Mouse (Mus musculus): ENCODE data around the gene Slirp. TPM values are rescaled to one million over a fixed set of nuclear protein-coding genes. Genes with fewer than 3 reads are reported as not detected.

The Slirp gene
- polyA plus RNA-seq, 1 experiment, result 3.9 TPM

GRCm38 (mm10) chr12:87421708-87422507 is 21.8 kb upstream of the Slirp start:
- TF ChIP-seq GATA1 (IDR thresholded peaks at IDR 0.05; ENCODE audit: low read length), result no peak

- no peak for TF ChIP-seq GATA1 (IDR thresholded peaks at IDR 0.05; ENCODE audit: low read length)
Measured at GRCm38 (mm10) chr12:87423700-87424099, 20.0 kb upstream of the Slirp start.

GRCm38 (mm10) chr12:87424516-87424915 is 19.2 kb upstream of the Slirp start:
- no peak for TF ChIP-seq GATA1 (IDR thresholded peaks at IDR 0.05; ENCODE audit: low read length)

- TF ChIP-seq GATA1 (IDR thresholded peaks at IDR 0.05; ENCODE audit: low read length), result no peak
Measured at GRCm38 (mm10) chr12:87426354-87427031, 17.2 kb upstream of the Slirp start.

- TF ChIP-seq GATA1 (IDR thresholded peaks at IDR 0.05; ENCODE audit: low read length), result no peak
Measured at GRCm38 (mm10) chr12:87428295-87428694, 15.4 kb upstream of the Slirp start.

- TF ChIP-seq GATA1 (IDR thresholded peaks at IDR 0.05; ENCODE audit: low read length), result no peak
Measured at GRCm38 (mm10) chr12:87428885-87429284, 14.8 kb upstream of the Slirp start.

- TF ChIP-seq GATA1 (IDR thresholded peaks at IDR 0.05; ENCODE audit: low read length), result no peak
Measured at GRCm38 (mm10) chr12:87442177-87443114, 1.2 kb upstream of the Slirp start.

GRCm38 (mm10) chr12:87443115-87443699 is 489 bp upstream of the Slirp start:
- no peak for TF ChIP-seq GATA1 (IDR thresholded peaks at IDR 0.05; ENCODE audit: low read length)

- no peak for TF ChIP-seq GATA1 (IDR thresholded peaks at IDR 0.05; ENCODE audit: low read length)
Measured at GRCm38 (mm10) chr12:87444211-87444610, 515 bp downstream of the Slirp start.

GRCm38 (mm10) chr12:87449456-87449855 is 5.8 kb downstream of the Slirp start:
- TF ChIP-seq GATA1 (IDR thresholded peaks at IDR 0.05; ENCODE audit: low read length), result no peak

GRCm38 (mm10) chr12:87464678-87465297 is 21.1 kb downstream of the Slirp start:
- TF ChIP-seq GATA1 (IDR thresholded peaks at IDR 0.05; ENCODE audit: low read length), result no peak

- TF ChIP-seq GATA1 (IDR thresholded peaks at IDR 0.05; ENCODE audit: low read length), result no peak
Measured at GRCm38 (mm10) chr12:87470263-87471136, 26.8 kb downstream of the Slirp start.

GRCm38 (mm10) chr12:87471421-87471963 is 27.8 kb downstream of the Slirp start:
- TF ChIP-seq GATA1 (IDR thresholded peaks at IDR 0.05; ENCODE audit: low read length), result no peak

Data from G1E-ER4 (cell line).